Mouse (Mus musculus) heart, postnatal 25 days (tissue): Measurements from ENCODE around the gene Vill. TPM values are rescaled to one million over a fixed set of nuclear protein-coding genes. Genes with fewer than 3 reads are reported as not detected.

Experiments
- DNase-seq: peaks from one replicate; pipeline ENCODE4 v3.0.0; 2022; ENCODE audit warnings: low spot score
- intact Hi-C: fragments of 180-260 bp; cut with DNase I; formaldehyde crosslinking; loops from one replicate; pipeline ENCODE4 v1.15.1; 2025
- total RNA-seq, 2 experiments: library from RNA; stranded (reverse); gene quantifications; 2 replicates each; pipeline ENCODE4 v1.2.3; 2021

The Vill gene
- total RNA-seq, 2 experiments from 2014 or later = 0.52 to 1.2 TPM

DNA sequence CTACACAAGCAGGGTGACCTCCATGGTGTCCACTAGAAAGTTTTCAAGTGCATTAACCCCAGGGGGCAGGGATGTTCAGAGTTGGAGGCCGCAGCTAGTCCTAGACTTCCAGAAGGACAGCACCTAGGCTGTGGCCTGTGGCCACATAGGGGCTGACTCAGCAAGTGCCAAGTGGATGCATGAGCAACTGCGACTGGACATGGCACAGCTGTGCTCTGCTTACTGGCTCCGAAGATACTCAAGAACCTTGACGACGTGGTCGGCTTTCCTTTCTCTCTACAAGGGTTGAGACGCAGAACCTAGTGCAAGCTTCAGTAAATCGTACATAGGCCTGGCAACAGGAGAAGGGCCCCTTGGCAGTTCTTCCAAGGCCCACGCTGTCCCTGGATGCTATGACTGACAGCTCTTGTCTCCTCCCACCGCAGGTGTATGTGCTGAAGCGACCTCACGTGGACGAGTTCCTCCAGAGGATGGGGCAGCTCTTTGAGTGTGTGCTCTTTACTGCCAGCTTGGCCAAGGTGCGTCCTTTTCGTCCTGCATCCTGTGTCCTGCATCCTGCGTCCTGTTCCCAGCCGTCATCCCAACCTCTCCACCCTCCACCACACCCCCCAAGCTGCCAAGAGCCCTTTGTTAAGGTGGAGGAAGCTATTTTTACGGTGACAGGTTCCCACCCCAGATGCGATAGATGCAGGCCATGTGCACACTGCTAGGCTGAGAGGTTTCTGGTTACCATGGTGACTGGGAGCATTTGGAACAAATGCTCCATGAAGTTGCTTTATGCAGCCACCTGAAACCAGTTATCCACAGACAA lies 19.3 kb upstream of the Vill start:
- DNase-seq = no peak
- intact Hi-C loops = loop anchor here (10.0 kb wide), 1 partner anchor 59 kb away; no protein-coding TSS in a partner anchor

DNA sequence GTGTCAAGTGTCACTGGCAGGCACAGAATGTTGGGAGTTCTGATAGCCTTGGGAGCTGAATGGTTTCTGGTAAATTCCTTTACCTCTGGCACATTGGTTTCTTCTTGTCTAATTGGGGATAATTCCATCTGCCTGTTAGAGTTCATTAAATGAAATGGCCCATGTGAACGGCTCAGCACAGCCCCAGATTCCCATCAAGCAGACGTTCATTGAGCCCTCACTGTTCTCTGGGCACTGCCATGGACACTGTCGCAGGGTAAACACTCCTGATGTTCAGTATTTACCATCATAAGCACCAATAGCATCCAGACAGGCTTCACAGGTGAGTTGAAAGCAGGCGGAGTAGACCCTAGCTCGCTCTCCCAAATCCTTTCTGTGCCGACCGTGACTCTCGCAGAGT lies 18.5 kb upstream of the Vill start:
- intact Hi-C loops = loop anchor here (10.0 kb wide), 1 partner anchor 59 kb away; no protein-coding TSS in a partner anchor
- no peak for DNase-seq

DNA sequence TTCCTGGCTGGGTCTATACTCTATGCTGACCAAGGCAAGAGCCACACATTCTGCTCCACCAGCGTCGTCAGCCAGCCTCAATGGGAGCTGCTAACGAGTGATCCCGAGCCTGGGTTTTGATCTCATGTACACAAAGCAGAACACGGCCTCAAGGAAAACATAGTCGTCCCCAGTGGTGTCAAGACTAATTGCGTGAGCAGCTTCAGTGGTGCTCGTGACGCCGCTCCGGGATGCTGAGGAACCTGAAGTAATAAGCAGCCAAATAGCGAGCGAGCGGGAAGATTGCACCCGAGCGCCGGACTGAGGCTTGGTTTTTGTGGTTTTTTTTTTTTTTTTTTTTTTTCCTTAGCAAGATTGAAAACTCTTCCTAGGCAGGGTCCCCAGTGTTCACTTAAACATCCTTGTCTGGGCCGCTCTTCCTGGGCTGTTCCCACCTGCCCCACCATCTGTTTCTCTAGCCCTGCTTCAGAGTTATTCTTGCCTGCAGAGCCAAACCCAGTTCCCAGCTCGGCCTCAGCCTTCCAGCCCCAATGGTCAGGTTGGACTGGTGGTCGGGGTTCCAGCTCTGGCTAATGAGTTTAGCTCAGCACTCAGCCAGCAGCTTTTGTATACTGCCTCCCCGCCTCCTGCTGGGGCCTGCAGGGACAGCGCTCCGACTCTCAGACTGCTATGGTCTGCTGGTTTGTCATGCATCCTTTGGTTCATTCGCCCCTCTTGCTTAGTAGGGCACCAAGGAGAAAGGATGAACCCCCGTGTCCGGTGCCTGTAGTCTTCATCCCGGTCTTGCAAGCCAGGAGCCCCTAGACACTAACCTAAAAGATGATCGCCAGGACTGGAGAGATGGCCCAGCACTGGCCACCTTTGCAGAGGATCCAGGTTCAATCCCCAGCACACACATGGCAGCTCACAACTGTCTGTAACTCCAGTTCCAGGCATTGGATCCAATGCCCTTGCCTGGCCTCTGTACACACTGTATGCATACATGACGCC lies 17.6 kb upstream of the Vill start:
- no peak for DNase-seq
- intact Hi-C loops = loop anchor here (10.0 kb wide), 1 partner anchor 60 kb away; no protein-coding TSS in a partner anchor

DNA sequence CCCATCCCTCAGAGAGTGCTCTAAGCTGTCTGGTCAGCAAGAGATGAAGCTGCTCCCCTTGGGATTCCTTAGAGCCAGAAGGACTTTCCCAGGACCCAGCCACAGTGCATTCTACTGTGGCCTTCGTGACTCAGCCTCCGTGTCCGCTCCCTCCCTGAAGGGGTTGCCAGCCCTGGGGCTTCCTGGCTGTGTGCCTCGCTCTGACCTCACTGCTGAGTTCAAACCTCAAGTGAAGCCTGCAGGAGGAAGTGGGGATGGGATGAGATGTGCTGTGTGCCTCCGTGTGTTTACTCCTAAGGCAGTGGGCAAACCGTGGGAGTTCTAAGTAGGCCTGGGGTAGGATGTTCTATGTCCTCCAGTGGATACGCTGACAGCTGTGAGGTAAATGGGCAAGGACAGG lies 16.7 kb upstream of the Vill start:
- intact Hi-C loops = loop anchor here (10.0 kb wide), 1 partner anchor 61 kb away; no protein-coding TSS in a partner anchor
- peak; percentile 84 for DNase-seq

DNA sequence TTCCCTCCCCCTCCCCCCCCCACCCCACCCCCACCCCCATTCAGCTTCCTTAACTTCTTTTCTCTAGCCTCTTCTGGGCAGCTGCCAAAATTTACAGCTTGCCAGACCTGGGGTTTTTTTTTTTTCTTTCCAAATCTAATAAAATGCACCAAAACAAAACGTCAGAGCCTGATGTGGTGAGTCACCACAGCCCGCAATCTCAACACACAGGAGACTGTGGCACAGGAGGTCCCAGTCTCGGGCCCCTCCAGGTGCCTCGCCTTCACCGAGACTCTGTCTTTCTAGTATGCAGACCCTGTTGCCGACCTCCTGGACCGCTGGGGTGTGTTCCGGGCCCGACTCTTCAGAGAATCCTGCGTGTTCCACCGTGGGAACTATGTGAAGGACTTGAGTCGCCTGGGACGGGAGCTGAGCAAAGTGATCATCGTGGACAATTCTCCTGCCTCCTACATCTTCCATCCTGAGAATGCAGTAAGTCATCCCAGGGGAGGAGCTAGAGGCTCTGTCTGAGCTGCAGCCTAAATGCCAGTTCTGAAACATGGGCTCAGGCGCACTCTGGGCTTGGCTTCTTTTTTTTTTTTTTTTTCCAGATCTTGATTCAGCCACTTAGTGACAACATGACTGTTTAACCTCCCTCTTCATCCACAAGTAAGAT lies 15.4 kb upstream of the Vill start:
- no peak for DNase-seq
- intact Hi-C loops = loop anchor here (10.0 kb wide), 1 partner anchor 62 kb away; no protein-coding TSS in a partner anchor

DNA sequence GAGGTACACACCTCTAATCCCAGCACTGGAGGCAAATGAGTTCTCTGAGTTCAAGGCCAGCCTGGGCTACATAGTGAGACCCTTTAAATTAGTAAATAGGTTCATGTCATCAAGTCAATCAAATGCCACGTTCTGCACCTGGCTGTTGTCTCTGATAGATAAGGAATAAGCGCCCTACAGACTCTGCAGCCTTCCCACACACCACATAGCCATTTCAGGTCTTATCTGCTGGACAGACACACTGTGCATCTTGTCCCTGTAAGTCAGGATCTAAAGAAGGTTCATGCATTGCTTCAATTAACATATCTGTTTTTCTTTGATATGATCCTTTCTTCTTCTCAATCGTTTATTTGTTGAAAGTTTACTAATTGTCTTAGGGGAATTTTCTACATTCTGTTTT lies 14.0 kb upstream of the Vill start:
- intact Hi-C loops = loop anchor here (10.0 kb wide), 1 partner anchor 64 kb away; no protein-coding TSS in a partner anchor

DNA sequence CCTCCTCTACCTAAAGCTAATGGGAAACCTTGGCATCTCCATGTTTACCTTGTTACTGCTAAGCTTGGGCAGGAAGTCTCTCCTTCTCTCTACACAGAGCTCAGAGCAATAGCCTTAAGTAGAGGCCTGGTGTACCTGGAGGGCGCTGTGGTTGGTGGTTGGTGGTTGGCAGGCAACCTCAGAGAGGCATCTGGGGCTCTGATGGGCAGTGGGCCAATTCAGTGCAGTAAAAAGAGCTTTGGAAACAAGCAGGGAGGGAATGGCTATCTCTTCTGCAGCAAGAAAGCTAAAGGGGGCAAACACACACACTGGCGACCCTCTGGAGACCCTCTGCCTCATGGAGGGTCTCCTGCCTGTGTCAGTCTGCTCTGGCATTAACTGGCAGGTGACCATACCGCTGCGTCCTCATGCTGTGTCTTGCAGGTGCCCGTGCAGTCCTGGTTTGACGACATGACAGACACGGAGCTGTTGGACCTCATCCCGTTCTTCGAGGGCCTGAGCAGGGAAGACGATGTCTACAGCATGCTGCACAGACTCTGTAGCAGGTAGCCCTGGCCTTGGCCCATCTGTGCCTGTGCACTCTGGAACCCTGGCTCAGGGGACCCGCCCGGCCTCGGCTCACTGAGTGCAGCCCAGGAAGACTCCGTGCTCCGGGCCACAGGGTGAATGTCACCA lies 12.3 kb upstream of the Vill start:
- DNase-seq = no peak
- intact Hi-C loops = no loop called here

More for the DNA sequence above, 14.0 kb upstream of the Vill start:
- no peak for DNase-seq

DNA sequence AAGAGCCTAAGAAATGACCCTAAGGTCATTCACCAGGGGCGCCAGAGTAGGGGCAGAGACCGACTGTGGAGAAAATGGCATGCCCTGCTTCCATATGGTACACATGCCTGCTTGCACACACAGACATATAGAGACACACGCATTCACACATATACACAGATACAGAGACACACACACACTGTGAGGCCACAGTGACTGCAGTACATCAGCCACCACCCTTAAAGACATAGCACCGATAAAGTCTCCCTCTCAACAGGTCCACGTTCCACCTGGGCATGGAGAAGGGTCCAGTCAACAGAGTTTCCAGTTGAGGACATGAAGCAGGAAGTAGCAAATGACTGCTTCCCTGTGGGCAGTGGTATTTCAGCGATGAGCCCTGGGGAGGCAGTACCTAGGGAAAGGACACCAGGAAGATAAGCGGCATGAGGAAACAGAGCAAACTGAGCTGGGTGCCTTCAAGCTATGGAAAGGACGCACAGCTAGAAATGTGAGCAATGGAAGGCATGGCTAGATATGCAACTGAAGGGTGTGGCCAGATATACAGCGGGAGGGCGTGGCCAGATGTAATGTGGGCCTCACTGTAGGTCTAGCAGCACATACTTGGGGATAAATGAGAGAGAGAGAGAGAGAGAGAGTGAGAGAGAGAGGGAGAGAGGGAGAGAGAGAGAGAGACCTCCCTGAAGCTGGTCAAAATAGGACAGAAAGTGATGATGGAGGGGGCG lies 4.2 kb upstream of the Vill start:
- no peak for DNase-seq
- intact Hi-C loops = no loop called here

DNA sequence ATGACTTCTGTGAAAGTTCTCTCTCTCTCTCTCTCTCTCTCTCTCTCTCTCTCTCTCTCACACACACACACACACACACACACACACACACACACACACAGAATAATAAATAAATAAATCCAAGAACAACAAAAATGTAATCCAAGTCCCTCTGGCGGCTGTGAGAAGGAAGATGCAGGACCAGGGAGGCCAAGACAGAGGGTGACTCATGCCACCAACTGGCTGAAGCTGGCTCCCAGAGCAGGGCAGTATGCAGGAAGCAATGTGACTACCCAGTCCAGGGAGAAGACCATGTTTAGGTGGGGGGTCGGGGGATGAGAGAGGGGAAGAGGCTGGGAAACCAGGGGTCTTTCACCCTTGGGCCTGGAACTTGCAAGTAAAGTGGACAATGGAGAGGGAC lies 1.4 kb upstream of the Vill start:
- intact Hi-C loops = no loop called here
- DNase-seq = no peak

DNA sequence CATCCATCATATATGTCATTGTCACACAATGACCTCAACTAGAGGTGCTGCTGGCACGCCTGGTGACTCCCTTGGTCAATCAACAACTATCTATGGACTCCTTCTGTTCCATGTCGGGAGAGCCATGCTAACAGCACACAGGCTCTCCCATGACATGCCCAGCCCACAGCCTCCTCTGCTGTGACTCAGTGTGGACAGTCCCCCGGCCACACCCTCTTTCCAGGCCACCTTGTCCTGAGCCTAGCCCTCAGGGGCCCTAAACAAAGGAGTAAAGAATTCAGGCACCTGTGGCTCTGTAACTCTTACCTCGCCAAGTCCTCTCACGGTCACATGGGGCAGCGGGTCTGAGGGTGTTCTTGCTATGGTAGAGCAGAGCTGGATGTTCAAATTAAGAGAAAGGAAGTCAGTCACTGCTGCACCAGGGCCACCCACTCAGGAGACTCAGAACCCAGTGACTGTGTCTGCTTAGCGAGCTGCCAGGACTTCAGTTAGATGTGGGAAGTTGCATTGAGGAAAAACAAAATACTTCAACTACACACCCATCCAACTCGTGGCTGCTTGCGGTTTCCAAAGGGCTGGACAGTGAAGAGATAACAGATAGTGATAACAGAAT lies 1.5 kb downstream of the Vill start:
- intact Hi-C loops = no loop called here
- no peak for DNase-seq

DNA sequence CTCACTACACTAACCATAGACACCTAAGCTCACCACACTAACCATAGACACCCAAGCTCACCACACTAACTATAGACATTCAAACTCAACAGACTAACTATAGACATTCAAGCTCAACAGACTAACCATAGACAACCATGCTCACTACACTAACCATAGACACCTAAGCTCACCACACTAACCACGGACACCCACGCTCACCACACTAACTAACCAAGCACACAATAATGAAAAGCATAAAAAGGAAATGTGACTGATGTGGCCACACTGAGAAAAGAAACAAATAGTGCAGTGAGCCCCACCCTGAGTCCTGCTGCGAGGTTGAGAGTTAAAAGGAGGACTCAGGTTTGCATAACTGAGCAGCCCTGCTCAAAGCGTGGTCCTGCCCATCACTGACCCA lies 2.8 kb downstream of the Vill start:
- intact Hi-C loops = no loop called here

DNA sequence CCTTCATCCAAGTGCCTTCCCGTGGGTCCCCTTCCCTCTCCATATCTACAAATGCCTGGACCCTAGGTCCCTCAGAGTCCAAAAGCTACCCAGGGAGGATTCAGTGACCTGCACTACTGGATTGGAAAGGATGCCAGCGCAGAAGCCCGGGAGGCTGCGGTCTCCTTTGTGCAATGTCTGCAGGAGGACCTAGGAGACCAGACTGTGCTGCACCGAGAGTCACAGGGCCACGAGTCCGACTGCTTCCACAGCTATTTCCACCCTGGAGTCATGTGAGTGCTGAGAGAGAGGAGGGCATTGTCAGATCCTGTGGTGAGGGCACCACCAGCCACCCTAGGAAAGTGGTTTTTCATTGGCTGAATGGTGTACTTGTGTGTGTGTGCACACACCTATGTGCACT lies 5.7 kb downstream of the Vill start:
- no peak for DNase-seq
- intact Hi-C loops = no loop called here

More for the DNA sequence above, 2.8 kb downstream of the Vill start:
- DNase-seq = no peak

DNA sequence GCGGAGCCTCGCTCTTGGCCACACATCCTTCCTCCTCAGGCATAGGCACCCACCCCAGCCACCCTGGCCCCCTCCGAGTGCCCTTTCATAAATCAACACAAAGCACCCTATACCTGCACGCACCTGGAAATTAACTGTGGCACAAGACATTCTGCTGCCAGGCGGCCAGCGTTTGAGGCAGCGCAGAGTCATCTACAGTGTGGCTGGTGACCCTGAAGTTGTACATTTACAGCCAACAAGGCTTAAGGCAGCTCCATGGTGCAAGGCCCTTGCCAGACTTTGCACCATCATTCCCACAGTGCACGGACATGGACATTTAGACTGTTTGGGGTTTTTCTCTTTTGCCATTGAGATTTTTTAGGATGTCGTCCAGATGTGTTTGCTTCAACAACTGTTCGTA lies 8.1 kb downstream of the Vill start:
- DNase-seq = no peak
- intact Hi-C loops = loop anchor here (10.0 kb wide), 1 partner anchor 476 kb away; no protein-coding TSS in a partner anchor

DNA sequence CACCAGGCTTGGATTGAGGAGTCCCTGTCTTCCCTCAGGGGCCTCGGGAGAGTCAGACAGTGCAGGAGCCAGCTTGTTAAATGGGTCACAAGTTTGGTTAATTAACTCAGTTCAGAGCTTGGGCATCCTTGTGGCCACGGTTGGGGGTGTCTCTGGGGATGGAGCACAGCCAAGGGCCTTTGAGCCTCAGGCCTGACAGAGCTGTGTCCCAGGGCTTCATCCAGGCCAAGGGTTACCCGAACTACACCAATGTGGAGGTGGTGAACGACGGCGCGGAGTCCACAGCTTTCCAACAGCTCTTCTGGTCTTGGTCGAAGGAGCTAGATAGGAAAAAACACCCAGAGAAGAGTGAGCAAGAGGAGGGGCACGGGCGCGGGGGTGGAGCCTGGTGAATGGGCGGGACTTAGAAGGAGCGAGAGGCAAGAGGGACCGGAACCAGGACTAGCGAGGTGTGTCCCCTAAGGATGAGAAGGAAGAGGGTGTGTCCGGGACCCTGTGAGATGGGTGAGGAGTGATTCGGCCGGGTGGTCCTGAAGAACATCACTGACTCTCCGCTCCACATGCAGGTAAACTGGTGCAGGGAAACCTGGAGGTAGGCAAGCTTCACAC lies 10.6 kb downstream of the Vill start:
- no peak for DNase-seq
- intact Hi-C loops = loop anchor here (10.0 kb wide), 1 partner anchor 478 kb away; no protein-coding TSS in a partner anchor

DNA sequence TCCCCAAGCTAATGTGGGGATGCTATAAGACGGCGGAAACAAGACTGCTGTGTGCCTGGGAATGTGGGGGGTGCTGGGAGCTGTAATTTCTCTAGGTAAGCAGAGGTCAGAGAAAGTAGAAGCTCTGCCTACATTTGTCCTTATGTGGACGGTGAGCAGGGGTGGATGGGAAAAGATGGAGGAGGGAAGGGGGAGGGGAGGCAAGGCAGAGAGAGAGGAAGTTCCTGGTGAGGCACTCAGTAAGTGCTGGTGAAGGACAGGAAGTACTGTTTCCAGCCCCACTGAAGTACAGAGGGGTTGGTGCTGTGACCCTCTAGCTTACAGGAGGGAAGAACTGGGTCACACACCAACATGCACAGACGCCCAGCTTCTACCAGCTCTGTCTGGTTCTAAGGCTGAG lies 11.7 kb downstream of the Vill start:
- DNase-seq = no peak
- intact Hi-C loops = loop anchor here (10.0 kb wide), 1 partner anchor 479 kb away; no protein-coding TSS in a partner anchor

DNA sequence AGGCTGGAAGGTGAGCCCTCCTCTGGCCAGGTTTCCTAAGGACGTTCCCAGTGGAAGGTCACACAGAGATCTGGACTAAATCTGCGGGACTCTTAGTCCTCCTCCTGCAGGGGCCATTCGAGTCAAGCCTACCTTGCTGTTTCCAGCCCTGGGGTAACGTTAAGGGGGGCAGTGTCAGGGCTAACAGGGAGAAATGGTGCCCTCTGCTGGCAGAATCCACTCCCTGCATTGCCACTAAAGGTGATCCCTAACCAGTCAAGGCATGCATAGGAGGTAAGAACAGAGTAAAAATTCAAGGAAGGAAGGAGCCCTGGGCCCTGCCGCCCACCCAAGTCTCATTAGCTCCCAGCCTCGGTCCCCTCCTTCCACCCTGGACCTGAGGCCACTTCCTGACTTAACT lies 15.0 kb downstream of the Vill start:
- intact Hi-C loops = loop anchor here (1.0 to 10.0 kb wide), 3 partner anchors 39 to 483 kb away; no protein-coding TSS in a partner anchor

DNA sequence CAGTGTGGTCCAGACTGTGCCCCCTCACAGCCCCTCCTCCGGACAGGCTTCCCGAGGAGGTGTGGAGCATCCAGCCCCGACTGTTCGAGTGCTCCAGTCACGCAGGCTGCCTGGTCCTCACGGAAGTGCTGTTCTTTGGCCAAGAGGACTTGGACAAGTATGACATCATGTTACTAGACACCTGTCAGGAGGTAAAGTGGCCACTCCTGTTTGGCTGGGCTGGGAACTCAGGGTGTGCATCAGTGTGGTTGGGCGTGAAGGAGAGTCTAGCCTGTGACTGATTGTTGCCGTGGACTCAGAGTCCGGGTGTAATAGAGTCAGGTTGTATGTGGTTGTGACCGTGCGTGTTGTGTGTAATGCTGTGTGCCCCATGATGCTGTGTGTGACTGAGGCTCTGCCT lies 15.7 kb downstream of the Vill start:
- DNase-seq = no peak
- intact Hi-C loops = loop anchor here (10.0 kb wide), 1 partner anchor 483 kb away; no protein-coding TSS in a partner anchor

More for the DNA sequence above, 15.0 kb downstream of the Vill start:
- DNase-seq = peak; percentile 48
